Mouse (Mus musculus): ENCODE results near the gene Polr3g. TPM values are rescaled to one million over a fixed set of nuclear protein-coding genes. Genes with fewer than 3 reads are reported as not detected.
"Not testable (repeated sequence)": the region's sequence is repeated elsewhere in the genome, so short reads cannot be mapped to it uniquely, and the experiment has no call there.

Gene Polr3g
- polyA plus RNA-seq, 1 experiment, result 8.8 TPM

GRCm38 (mm10) chr13:81630566-81630965 lies 80.2 kb downstream of the Polr3g start:
- no peak for DNase-seq (ENCODE audit: low spot score)

GRCm38 (mm10) chr13:81629395-81629794 lies 81.4 kb downstream of the Polr3g start:
- no peak for DNase-seq (ENCODE audit: low spot score)

DNA sequence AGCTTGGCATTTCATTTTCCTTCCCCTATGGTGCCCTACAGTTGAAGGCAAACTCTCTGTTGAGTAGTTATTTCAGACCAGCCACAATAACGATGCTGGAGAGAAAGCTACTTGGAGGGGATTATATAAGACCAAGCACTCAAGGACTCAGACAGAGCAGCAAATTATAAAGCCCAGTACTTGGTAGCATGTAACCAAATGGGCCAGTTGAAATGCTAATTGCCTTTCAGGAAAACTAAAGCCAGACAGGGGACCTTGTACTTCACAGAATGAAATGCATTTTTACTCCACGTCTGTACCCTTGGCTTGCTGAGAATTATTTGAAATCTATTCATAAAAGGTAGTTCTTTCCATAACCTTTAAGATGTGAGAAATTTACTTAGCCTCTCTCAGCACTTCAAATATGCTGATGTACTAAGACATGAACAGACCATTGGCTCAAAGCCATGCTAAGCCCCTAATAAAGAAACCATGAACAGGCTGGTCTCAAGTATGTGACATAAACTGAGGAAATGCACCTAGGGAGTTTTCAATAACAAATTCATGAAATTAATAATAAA lies 82.1 kb downstream of the Polr3g start:
- no peak for DNase-seq (ENCODE audit: low spot score)

- DNase-seq (ENCODE audit: low spot score), result not testable (repeated sequence)
Measured at GRCm38 (mm10) chr13:81627861-81628260, 83.0 kb downstream of the Polr3g start.

Other genes starting within 250 kb of the Polr3g start
- gene Adgrv1, start 77.9 kb downstream of the Polr3g start, polyA plus RNA-seq (2012; rRNA removed), result 0.09 and 0.23 TPM in 2 replicates
- gene Lysmd3, start 53.4 kb downstream of the Polr3g start, polyA plus RNA-seq (2012; rRNA removed), result 12.8 and 13.6 TPM in 2 replicates
- gene Mblac2, start 328 bp upstream of the Polr3g start, polyA plus RNA-seq (2012; rRNA removed), result 5.3 TPM in 2 replicates
- gene Cetn3, start 72.1 kb upstream of the Polr3g start, polyA plus RNA-seq (2012; rRNA removed), result 133 and 143 TPM in 2 replicates